Mouse (Mus musculus) hematopoietic stem cell, adult 5-6 weeks (primary cell): ENCODE measurements at regions not wholly inside any gene's neighbourhood (a gene's known extent, or its start where the extent isn't known, plus 50 kb on each side); places are given as distances from the start of the nearest gene placed in this dataset.
A peak's percentile ranks its signal among the peaks of the same experiment; 100 is the strongest.

Source experiments
- ATAC-seq, 2 experiments: fragments of 125-278 bp in 1 of 2; replicated peaks in 1 of 2; 2 replicates each; pipeline ENCODE4 v1.8.0; 2016 to 2017; ENCODE audit warnings: inconsistent platforms in 2 of 2, mild to moderate bottlenecking in 2 of 2, moderate number of reproducible peaks in 2 of 2, low read depth in 1 of 2, moderate TSS enrichment in 1 of 2; ENCODE audit not compliant: low FRiP score in 2 of 2, poor library complexity in 2 of 2, severe bottlenecking in 2 of 2, insufficient read depth in 1 of 2, low TSS enrichment in 1 of 2

- no peak for ATAC-seq
Measured at GRCm38 (mm10) chr2:123267036-123267435, 502.0 kb downstream of the Sqor start.

GRCm38 (mm10) chr2:123274866-123275735 lies 510.1 kb downstream of the Sqor start:
- ATAC-seq, result no peak

- no peak for ATAC-seq
Measured at GRCm38 (mm10) chr2:123275736-123276330, 510.8 kb downstream of the Sqor start.

GRCm38 (mm10) chr2:123311554-123312276 lies 546.7 kb downstream of the Sqor start:
- no peak for ATAC-seq

- ATAC-seq, result peak; percentile 85 to 87; a peak in 3 of 4 replicates
Measured at GRCm38 (mm10) chr2:123312277-123312617, 547.2 kb downstream of the Sqor start.

GRCm38 (mm10) chr2:123320448-123321097 lies 555.5 kb downstream of the Sqor start:
- ATAC-seq, result no peak

- no peak for ATAC-seq
Measured at GRCm38 (mm10) chr2:123323769-123324168, 558.7 kb downstream of the Sqor start.

GRCm38 (mm10) chr2:123324896-123325295 lies 559.9 kb downstream of the Sqor start:
- ATAC-seq, result no peak

GRCm38 (mm10) chr2:123349625-123350346 lies 584.7 kb downstream of the Sqor start:
- no peak for ATAC-seq

- no peak for ATAC-seq
Measured at GRCm38 (mm10) chr2:123364204-123364603, 599.2 kb downstream of the Sqor start.

- no peak for ATAC-seq
Measured at GRCm38 (mm10) chr2:123366571-123366970, 601.5 kb downstream of the Sqor start.

- no peak for ATAC-seq
Measured at GRCm38 (mm10) chr2:123385622-123386418, 620.8 kb downstream of the Sqor start.

GRCm38 (mm10) chr2:123386773-123387604 lies 622.0 kb downstream of the Sqor start:
- no peak for ATAC-seq

GRCm38 (mm10) chr2:123390981-123391380 lies 625.9 kb downstream of the Sqor start:
- ATAC-seq, result no peak

GRCm38 (mm10) chr2:123394296-123394695 lies 629.3 kb downstream of the Sqor start:
- ATAC-seq, result no peak

GRCm38 (mm10) chr2:123397551-123397950 lies 632.5 kb downstream of the Sqor start:
- no peak for ATAC-seq
